Mouse (Mus musculus) large intestine, adult 2 months (tissue): Measurements from ENCODE around the gene Lefty2. TPM values are rescaled to one million over a fixed set of nuclear protein-coding genes. Genes with fewer than 3 reads are reported as not detected.

ENCODE experiments used
- polyA plus RNA-seq: library from polyadenylated mRNA; depleted of rRNA; stranded (reverse); fragments of >200 nt; gene quantifications from 2 replicates; pipeline ENCODE4 v1.2.3, GENCODE M21; 2012; rRNA removed

The Lefty2 gene
- polyA plus RNA-seq, 1 experiment = not detected

Other genes starting within 250 kb of the Lefty2 start
- gene Mixl1, start 196.1 kb upstream of the Lefty2 start, polyA plus RNA-seq = not detected in 2 replicates
- 12.0 and 14.6 TPM in 2 replicates for gene Acbd3, start 167.1 kb upstream of the Lefty2 start, polyA plus RNA-seq
- 392 and 459 TPM in 2 replicates for gene H3f3a, start 79.2 kb upstream of the Lefty2 start, polyA plus RNA-seq
- gene Sde2, start 42.0 kb upstream of the Lefty2 start, polyA plus RNA-seq = 6.5 and 7.3 TPM in 2 replicates
- 31.1 and 35.0 TPM in 2 replicates for gene Pycr2, start 11.2 kb downstream of the Lefty2 start, polyA plus RNA-seq
- 4.6 and 7.0 TPM in 2 replicates for gene Lefty1, start 41.9 kb downstream of the Lefty2 start, polyA plus RNA-seq
- gene Tmem63a, start 49.2 kb downstream of the Lefty2 start, polyA plus RNA-seq = 35.5 and 36.9 TPM in 2 replicates
- 15.5 and 16.1 TPM in 2 replicates for gene Ephx1, start 127.8 kb downstream of the Lefty2 start, polyA plus RNA-seq
- gene 9130409I23Rik, start 158.1 kb downstream of the Lefty2 start, polyA plus RNA-seq = not detected in 2 replicates